ENCODE assay signal across 8 mouse cellular contexts in genomic region chr7:142666659-142667058, GRCm38 (mm10). TPM values are rescaled to one million over a fixed set of nuclear protein-coding genes. Genes with fewer than 3 reads are reported as not detected.
DNase-seq lines count a peak whose midpoint lies in the region; ATAC-seq and TF ChIP-seq lines count a peak whose summit lies in the region.

Igf2 (minus strand) TSS chr7:142666816.

- H3K4me2 ChIP-seq in embryonic facial prominence, embryonic 12.5 days (replicated peaks) = no peak within 1 kb of the TSS
- 0 out of 2 replicates have a peak within 1 kb of the TSS, but pooled peaks have one; percentile 80 for H3K4me2 ChIP-seq in heart, embryonic 12.5 days

- no peak for TF ChIP-seq CTCF in cerebellum, adult 2 months (IDR thresholded peaks at IDR 0.05; ENCODE audit: borderline replicate concordance, insufficient read depth, low read depth, low read length)

- peaks cover 29% of the 10 kb centered on the region for H3K36me3 ChIP-seq in embryonic facial prominence, embryonic 12.5 days
- H3K36me3 ChIP-seq in heart, embryonic 12.5 days = peaks cover 29% of the 10 kb centered on the region

- no peak within 1 kb of the TSS for H3K9ac ChIP-seq in embryonic facial prominence, embryonic 12.5 days
- no peak within 1 kb of the TSS for H3K9ac ChIP-seq in heart, embryonic 12.5 days

- no peak within 1 kb of the TSS for H3K4me3 ChIP-seq in cerebellum, adult 2 months (replicated peaks; ENCODE audit: insufficient read depth, low read depth, low read length)
- H3K4me3 ChIP-seq in embryonic facial prominence, embryonic 12.5 days = no peak within 1 kb of the TSS
- H3K4me3 ChIP-seq in heart, embryonic 12.5 days = 0 out of 2 replicates have a peak within 1 kb of the TSS, but pooled peaks have one; percentile 50

- ATAC-seq in embryonic facial prominence, embryonic 12.5 days (ENCODE audit: insufficient number of reproducible peaks, insufficient read depth, low FRiP score, low TSS enrichment) = no peak
- ATAC-seq in heart, embryonic 12.5 days (ENCODE audit: insufficient number of reproducible peaks, low FRiP score) = no peak
- ATAC-seq in monocyte, adult 5-6 weeks (replicated peaks; ENCODE audit: insufficient number of reproducible peaks, low FRiP score, low TSS enrichment, poor library complexity, severe bottlenecking) = no peak

- TF ChIP-seq POLR2A in cerebellum, adult 2 months (IDR thresholded peaks at IDR 0.05; ENCODE audit: borderline replicate concordance, insufficient read depth, low read length) = no peak

- WGBS in cerebellum, adult 2 months = 58% methylated on average over 2 of the region's 2 CpGs
- WGBS in embryonic facial prominence, embryonic 12.5 days = 80% methylated on average over 2 of the region's 2 CpGs
- 60% methylated on average over 2 of the region's 2 CpGs for WGBS in heart, embryonic 12.5 days

- H3K9me3 ChIP-seq in embryonic facial prominence, embryonic 12.5 days = peaks cover 28% of the 10 kb centered on the region
- H3K9me3 ChIP-seq in heart, embryonic 12.5 days (replicated peaks) = peaks cover 32% of the 10 kb centered on the region

- H3K27me3 ChIP-seq in cerebellum, adult 2 months (ENCODE audit: control insufficient read depth, insufficient read depth, low read length) = no peaks in the 10 kb centered on the region; the same call in 1 of the 2 replicates
- peaks cover 47% of the 10 kb centered on the region for H3K27me3 ChIP-seq in embryonic facial prominence, embryonic 12.5 days
- peaks cover 28% of the 10 kb centered on the region for H3K27me3 ChIP-seq in heart, embryonic 12.5 days (replicated peaks)

- no peak within 1 kb of the TSS for H3K27ac ChIP-seq in cerebellum, adult 2 months (ENCODE audit: insufficient read depth, low read length)
- H3K27ac ChIP-seq in embryonic facial prominence, embryonic 12.5 days = 0 out of 2 replicates have a peak within 1 kb of the TSS, but pooled peaks have one; percentile 23
- H3K27ac ChIP-seq in heart, embryonic 12.5 days (ENCODE audit: poor library complexity, severe bottlenecking) = peak within 1 kb of the TSS; percentile 11; the same call in 1 of the 2 replicates

- H3K4me1 ChIP-seq in cerebellum, adult 2 months (ENCODE audit: control insufficient read depth, insufficient read depth, low read length) = no peaks in the 10 kb centered on the region; the same call in 1 of the 2 replicates
- H3K4me1 ChIP-seq in embryonic facial prominence, embryonic 12.5 days = peaks cover 9% of the 10 kb centered on the region; the same call in 1 of the 2 replicates
- H3K4me1 ChIP-seq in heart, embryonic 12.5 days (replicated peaks) = peaks cover 7% of the 10 kb centered on the region; the same call in 1 of the 2 replicates

- no peak for DNase-seq in cerebellum, adult 2 months
- DNase-seq in cerebellum, postnatal 36 days = no peak
- peak; percentile 68 for DNase-seq in kidney, postnatal 10 days
- DNase-seq in lung, postnatal 10 days = peak; percentile 31
- DNase-seq in spleen, postnatal 10 days (ENCODE audit: low spot score in 2 of 2) = no peak

RNA-seq across cellular contexts. Expression of gene Igf2, which starts in this region (rescaled TPM):
- 67.2 and 99.9 TPM in 2 replicates for polyA plus RNA-seq in cerebellum, adult 2 months (2012; rRNA removed)
- 701 and 722 TPM in 2 replicates for polyA plus RNA-seq in embryonic facial prominence, embryonic 12.5 days (2016; fragmentation: Nextera tagmentation; extraction: Ambion mirVana)
- polyA plus RNA-seq in heart, embryonic 12.5 days (2016; fragmentation: Nextera tagmentation; extraction: Ambion mirVana) = 1,315 and 1,354 TPM in 2 replicates
- total RNA-seq in monocyte, adult 5-6 weeks (2017) = 0.21 TPM in 1 of 3 replicates, not detected in the others

Comparison
In these comparisons a context has a peak if more than half of its experiments do, and no peak if none do; other contexts are left out.
1. DNase-seq: peak in kidney, postnatal 10 days (single experiment) and lung, postnatal 10 days (single experiment); none in cerebellum, adult 2 months (0 of 2), cerebellum, postnatal 36 days (0 of 2) and spleen, postnatal 10 days (0 of 2).